Mouse (Mus musculus) erythroid progenitor cell, adult 5-6 weeks (primary cell): ENCODE results near the gene Baz2b. TPM values are rescaled to one million over a fixed set of nuclear protein-coding genes. Genes with fewer than 3 reads are reported as not detected.

Experiments
- ATAC-seq: replicated peaks from 2 replicates; pipeline ENCODE4 v1.8.0; 2016; ENCODE audit warnings: moderate number of reproducible peaks, mild to moderate bottlenecking, moderate TSS enrichment, inconsistent platforms; ENCODE audit not compliant: poor library complexity, low FRiP score, severe bottlenecking
- total RNA-seq, 2 experiments: library from RNA; stranded (forward) in 1 of 2; stranded (reverse) in 1 of 2; fragments of 150-400 nt in 1 of 2; fragments of 186-747, 209-891 nt in 1 of 2; gene quantifications; 2 replicates each; pipeline versions ENCODE4 v1.2.3 to v1.2.4; 2015 to 2017; ENCODE audit warnings: low replicate concordance in 2 of 2

Gene Baz2b
- total RNA-seq (2015; ENCODE audit: low replicate concordance) (80.9 and 81.4 TPM in 2 replicates), total RNA-seq (2017; ENCODE audit: low replicate concordance) (104 and 118 TPM in 2 replicates)

GRCm38 (mm10) chr2:60209703-60210651, at the start of gene Baz2b, which contains the start of gene March7:
Baz2b (minus strand) TSS chr2:60209839.
March7 (plus strand) TSS chr2:60209887.
- peak; percentile 82 for ATAC-seq

DNA sequence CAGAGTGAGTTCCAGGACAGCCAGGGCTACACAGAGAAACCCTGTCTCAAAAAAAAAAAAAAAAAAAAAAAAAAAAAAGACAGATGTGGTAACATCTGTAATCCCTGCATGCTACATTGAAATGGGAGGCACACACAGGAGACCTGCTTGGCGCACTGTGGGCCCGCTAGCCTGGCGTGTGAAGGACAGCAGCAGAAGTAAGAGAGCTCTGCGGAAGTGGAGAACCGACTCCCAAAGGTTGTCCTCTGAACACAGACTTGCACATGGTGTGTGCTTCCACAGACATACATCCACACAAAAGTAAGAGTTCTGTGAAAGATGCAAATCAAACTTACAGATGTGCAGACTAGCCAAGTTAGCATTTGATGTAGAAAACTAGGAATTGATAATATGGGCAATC, 49.5 kb upstream of the Baz2b start:
- no peak for ATAC-seq

DNA sequence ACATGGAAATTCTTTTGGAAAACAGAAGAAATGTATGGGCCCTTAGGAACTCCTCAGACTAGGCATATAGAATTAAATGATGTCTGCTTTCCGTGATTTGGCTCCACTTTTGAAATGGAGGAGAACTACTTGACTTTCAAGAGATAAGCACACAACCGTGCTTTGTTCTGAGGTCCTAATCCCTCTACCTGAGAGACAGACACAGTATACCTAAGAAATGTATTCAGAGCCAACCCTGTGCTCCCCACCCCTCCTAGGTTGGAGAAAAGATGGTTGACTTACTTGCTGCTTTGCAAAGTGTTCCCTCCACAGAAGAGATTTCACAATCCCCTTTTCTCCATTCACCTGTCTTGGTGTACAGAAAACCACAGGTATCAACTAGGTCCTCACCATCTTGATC, 47.1 kb upstream of the Baz2b start:
- no peak for ATAC-seq

GRCm38 (mm10) chr2:60253506-60253905, 43.9 kb upstream of the Baz2b start:
- no peak for ATAC-seq

GRCm38 (mm10) chr2:60252782-60253181, 43.1 kb upstream of the Baz2b start:
- ATAC-seq: no peak

GRCm38 (mm10) chr2:60234506-60234905, 24.9 kb upstream of the Baz2b start:
- ATAC-seq: no peak

- no peak for ATAC-seq
These were observed 23.5 kb upstream of the Baz2b start for GRCm38 (mm10) chr2:60233147-60233546.

- no peak for ATAC-seq
These were observed 20.7 kb upstream of the Baz2b start for GRCm38 (mm10) chr2:60230361-60230760.

- no peak for ATAC-seq
These were observed 18.8 kb upstream of the Baz2b start for GRCm38 (mm10) chr2:60228470-60228869.

DNA sequence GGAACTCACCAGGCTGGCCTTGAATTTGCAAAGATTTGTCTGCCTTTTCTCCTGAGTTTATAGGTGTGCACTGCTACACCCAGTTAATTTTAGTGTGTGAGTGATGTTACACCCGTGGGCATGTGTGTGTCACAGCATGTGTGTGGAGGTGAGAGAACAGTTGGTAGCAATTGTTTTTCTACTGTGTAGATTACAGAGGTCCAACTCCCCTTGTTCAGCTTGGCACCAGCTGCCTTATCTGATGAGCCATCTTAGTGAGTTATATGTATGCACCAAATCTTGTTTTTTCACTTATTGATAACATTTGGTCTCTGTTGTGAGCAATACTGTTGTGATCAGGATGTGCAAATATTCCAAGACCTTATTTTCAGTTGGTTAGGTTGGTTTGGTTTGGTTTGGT, 13.8 kb upstream of the Baz2b start:
- ATAC-seq: no peak

DNA sequence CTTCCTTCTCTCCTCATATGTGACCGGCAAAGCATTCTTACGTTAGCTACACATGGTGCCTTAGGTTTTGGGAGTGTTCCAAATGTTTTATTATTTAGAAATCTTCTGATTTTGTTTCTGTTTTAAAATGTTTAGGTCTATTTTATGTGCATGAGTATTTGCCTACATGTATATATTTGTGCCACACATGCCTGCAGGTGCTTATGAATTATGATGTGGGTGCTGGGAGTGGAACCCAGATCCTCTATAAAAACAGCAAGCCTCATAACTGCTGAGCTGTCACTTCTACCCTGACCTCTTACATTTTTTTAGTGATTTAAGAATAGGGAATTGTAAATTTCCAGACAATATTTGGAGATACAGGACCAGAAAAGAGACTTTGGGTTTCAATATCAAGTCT, 12.3 kb upstream of the Baz2b start:
- ATAC-seq: no peak

DNA sequence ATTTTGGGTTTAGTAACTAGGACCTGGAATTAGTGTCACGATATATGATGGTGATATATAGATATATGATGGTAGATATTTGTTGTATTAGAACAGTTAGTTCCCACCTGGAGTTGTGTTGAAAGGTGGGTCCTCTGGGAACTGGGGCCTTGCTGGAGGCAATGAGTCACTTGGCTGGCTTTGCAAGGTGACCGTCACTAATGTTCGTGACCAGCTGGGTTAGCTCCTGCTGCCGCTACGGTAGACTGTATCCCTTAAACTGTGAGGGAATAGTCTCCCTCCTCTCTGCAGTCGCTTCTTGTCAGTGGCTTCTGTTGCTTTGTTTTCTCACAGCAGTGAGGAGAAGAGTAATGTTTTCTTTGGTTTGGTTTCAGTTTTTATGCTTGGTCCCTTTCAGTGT, 11.6 kb upstream of the Baz2b start:
- ATAC-seq: no peak

DNA sequence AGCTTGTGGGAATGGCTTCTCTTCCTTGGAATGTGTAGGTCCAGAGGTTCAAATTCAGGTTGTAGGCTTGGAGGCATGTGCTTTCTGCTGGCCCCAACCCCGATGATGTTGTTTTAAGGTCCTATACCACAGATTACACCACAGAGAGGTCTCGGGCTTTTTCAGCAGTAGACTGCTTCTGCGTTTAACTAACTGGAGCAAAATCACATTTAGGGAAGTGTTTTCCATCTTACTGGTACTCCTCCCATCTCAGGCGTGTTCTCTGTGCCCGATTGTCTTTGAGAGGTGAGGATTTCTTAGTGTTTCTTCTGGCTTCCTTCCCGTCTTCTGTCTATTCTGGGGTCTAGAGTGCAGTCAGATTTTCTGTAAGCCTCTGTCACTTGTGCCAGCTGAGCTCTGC, 8.0 kb upstream of the Baz2b start:
- ATAC-seq: no peak

GRCm38 (mm10) chr2:60216547-60217153, 7.0 kb upstream of the Baz2b start:
- no peak for ATAC-seq

- no peak for ATAC-seq
These were observed 5.0 kb upstream of the Baz2b start for GRCm38 (mm10) chr2:60214683-60215082.

GRCm38 (mm10) chr2:60212488-60212887, 2.8 kb upstream of the Baz2b start:
- no peak for ATAC-seq

DNA sequence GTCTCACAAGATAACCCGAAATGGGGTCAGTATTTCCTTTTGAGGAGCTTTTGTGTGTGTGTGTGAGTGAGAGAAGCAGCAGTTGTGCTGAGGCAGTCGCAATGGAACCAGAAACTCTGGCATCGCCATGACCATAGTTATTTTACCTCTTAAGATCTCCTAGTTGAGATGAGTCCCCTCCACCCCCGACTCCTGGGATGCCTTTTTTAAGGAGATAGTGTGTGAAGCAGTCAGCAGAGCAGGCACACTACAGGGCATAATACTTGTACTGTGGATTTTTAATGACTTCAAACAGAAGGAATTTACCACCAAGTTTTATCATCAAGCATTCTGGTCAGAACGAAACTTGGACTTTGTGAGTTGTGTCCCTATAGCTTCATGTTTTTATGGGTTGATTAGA, 1.2 kb upstream of the Baz2b start:
- ATAC-seq: no peak

- ATAC-seq: peak; percentile 69
These were observed 472 bp downstream of the Baz2b start for GRCm38 (mm10) chr2:60209122-60209611.

- no peak for ATAC-seq
These were observed 3.8 kb downstream of the Baz2b start for GRCm38 (mm10) chr2:60205795-60206194.

DNA sequence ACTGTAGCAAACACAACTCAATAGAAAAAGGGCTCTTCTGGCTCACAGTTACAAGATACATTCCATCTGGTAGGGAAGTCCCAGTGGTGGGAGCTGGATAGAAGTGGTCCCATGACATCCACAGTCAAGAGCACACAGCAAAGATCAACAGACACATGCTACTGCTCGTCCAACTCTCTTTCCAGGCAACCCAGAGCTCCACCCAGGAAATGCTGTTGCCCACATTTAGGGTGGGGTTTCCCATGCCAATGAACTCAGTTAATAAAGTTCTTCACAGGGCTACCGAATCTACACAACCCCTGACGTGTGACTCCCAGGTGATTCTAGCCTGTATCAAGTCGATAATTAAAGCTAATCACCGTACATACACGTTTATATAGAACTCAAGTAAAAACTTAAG, 5.5 kb downstream of the Baz2b start:
- no peak for ATAC-seq

DNA sequence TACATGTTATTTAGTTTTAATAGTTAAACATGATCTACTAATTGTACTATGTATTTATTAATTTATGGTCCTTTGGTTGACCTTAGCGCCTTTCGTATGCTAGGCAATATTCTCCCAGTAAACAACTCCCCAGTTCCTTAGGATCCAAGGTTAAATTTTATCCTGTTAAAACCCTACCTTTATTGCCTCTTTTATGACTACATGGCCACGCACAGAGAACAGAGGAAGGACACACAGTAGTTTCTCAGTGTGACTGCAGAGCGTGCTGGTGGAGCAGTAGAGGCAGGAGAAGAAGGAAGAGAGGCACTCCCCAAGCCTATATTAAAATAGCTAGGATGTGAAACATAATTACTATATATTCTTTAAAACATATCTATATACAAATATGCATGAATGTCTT, 5.9 kb downstream of the Baz2b start:
- no peak for ATAC-seq
